Mouse (Mus musculus) embryonic facial prominence, embryonic 12.5 days (tissue): ENCODE data around the gene Hpgd. TPM values are rescaled to one million over a fixed set of nuclear protein-coding genes. Genes with fewer than 3 reads are reported as not detected.
"Not testable (repeated sequence)": the region's sequence is repeated elsewhere in the genome, so short reads cannot be mapped to it uniquely, and the experiment has no call there.

Experiments used
- ATAC-seq: fragments of 200-750 bp; cut with Nextera tagmentation; 2 replicates; pipeline ENCODE4 v1.8.0; 2017; ENCODE audit not compliant: insufficient number of reproducible peaks, insufficient read depth, low FRiP score, low TSS enrichment
- H3K27ac ChIP-seq: fragments of 300-500 bp; sonication (generic); 2 replicates; pipeline ENCODE4 v1.5.1; 2016; ENCODE audit warnings: mild to moderate bottlenecking
- H3K27me3 ChIP-seq: fragments of 300-500 bp; sonication (generic); 2 replicates; pipeline ENCODE4 v1.6.1; 2016; ENCODE audit warnings: mild to moderate bottlenecking, moderate library complexity
- H3K36me3 ChIP-seq: fragments of 300-500 bp; sonication (generic); 2 replicates; pipeline ENCODE4 v1.6.1; 2016; ENCODE audit warnings: mild to moderate bottlenecking
- H3K4me1 ChIP-seq: fragments of 300-500 bp; sonication (generic); 2 replicates; pipeline ENCODE4 v1.6.1; 2016
- H3K4me2 ChIP-seq: fragments of 300-500 bp; sonication (generic); replicated peaks from 2 replicates; pipeline ENCODE4 v1.6.1; 2016; ENCODE audit warnings: mild to moderate bottlenecking, moderate library complexity
- H3K4me3 ChIP-seq: fragments of 300-500 bp; sonication (generic); 2 replicates; pipeline ENCODE4 v1.5.1; 2016; ENCODE audit warnings: mild to moderate bottlenecking
- H3K9ac ChIP-seq: fragments of 300-500 bp; sonication (generic); 2 replicates; pipeline ENCODE4 v1.6.1; 2016; ENCODE audit warnings: mild to moderate bottlenecking, moderate library complexity
- H3K9me3 ChIP-seq: fragments of 300-500 bp; sonication (generic); 2 replicates; pipeline ENCODE4 v1.6.1; 2016; ENCODE audit warnings: mild to moderate bottlenecking, moderate library complexity
- WGBS: fragments of 180-500 bp; shearing (Covaris S2); methylation state at CpG from one replicate; pipeline ENCODE4 v1.1.7; 2016; 5-methylcytosine and 5-hydroxymethylcytosine counted together
- polyA plus RNA-seq: library from polyadenylated mRNA; unstranded; fragments of >200 nt; fragmentation: Nextera tagmentation; extraction: Ambion mirVana; gene quantifications from 2 replicates; pipeline ENCODE4 v1.2.1, GENCODE M21; 2016

The Hpgd gene
- 46.1 and 57.6 TPM in 2 replicates for polyA plus RNA-seq

DNA sequence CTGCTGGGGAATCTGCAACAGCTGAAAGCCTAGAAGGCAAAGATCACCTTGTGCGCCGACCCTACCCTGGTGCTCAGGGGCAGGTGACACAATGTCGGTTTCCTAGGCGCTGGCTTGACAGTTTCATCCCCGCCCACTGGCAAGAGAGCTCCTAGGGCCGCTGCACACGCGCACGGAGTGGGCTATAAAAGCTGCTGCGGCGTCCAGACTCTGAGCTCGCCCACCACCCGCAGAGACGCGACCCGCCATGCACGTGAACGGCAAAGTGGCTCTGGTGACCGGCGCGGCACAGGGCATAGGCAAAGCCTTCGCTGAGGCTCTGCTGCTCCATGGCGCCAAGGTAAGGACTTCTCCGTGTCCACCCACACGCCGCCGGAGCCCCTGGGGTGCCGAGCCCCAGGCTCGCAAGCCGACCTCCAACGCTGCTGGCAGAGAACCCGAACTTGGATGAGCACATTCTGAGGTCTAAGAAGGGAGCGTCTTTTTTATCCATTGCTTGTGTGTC, at the start of gene Hpgd:
Gene Hpgd (plus strand): TSS at position 213 of the 505 bp plus-strand sequence.
- peak within 1 kb of the TSS; percentile 54 for H3K4me3 ChIP-seq
- under 1% methylated on average over 33 of the region's 33 CpGs for WGBS
- no peaks in the 10 kb centered on the region for H3K9me3 ChIP-seq
- 0 out of 2 replicates have a peak, but pooled peaks cover 3% of the 10 kb centered on the region for H3K27me3 ChIP-seq
- ATAC-seq, result peak; percentile 80; the same call in 1 of the 2 replicates
- peak within 1 kb of the TSS; percentile 83 for H3K4me2 ChIP-seq
- no peaks in the 10 kb centered on the region for H3K36me3 ChIP-seq
- H3K9ac ChIP-seq, result peak within 1 kb of the TSS; percentile 64
- no peak within 1 kb of the TSS for H3K27ac ChIP-seq
- 0 out of 2 replicates have a peak, but pooled peaks cover 3% of the 10 kb centered on the region for H3K4me1 ChIP-seq

DNA sequence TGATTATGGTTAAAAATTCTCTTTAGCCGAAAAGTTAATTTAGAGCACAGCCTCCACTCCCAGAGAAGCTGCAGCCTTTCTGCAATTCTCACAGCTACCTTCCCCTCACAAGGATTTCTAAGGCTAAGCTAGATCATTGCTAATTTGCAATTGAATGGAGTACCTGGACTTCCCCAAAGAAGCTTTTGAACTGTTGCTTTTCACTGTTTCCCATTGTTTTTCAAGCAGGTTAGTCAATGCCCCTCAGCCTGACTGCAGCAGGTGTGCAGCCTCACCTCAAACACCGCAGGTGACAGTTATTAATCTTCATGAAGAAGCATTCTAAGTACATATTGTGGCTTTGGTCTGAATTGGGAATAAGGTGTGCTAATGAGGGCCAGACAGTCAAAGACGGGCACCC, 42.7 kb upstream of the Hpgd start:
- not testable (repeated sequence) for H3K4me2 ChIP-seq, H3K4me1 ChIP-seq, H3K27ac ChIP-seq, ATAC-seq, H3K4me3 ChIP-seq, H3K9me3 ChIP-seq, H3K27me3 ChIP-seq, H3K9ac ChIP-seq, H3K36me3 ChIP-seq
- 66% methylated on average over 3 of the region's 3 CpGs for WGBS

DNA sequence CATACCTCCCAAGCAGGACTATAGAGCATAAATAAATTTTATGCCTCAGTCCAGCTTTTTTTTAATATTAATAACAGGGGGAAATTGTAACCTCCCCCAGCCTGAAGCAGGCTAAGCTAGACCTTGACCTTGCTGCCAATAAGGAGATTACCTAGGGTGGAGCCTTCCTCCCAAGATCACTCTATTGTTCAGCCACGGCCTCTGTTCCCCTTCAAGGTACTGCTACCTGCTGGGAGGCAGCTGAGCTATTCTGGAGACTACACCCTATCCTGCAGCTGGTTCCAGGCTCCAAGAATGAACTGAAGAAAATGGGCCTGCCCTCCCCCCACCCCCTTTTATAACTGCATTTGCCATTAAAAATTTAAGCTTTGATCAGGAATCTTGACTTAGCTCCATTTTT, 42.1 kb upstream of the Hpgd start:
- WGBS, result 53% methylated on average over 1 of the region's 1 CpGs
- no peak for ATAC-seq
- Histone ChIP-seq H3K27ac (no peak overlapping the region), H3K4me2 (no peak overlapping the region), H3K4me3 (no peak overlapping the region), H3K9me3 (no peaks in the 10 kb centered on the region), H3K9ac (no peak overlapping the region), H3K4me1 (no peaks in the 10 kb centered on the region), H3K27me3 (no peaks in the 10 kb centered on the region), H3K36me3 (no peaks in the 10 kb centered on the region)

GRCm38 (mm10) chr8:56261190-56261589, 33.2 kb upstream of the Hpgd start:
- no peak for ATAC-seq
- WGBS, result 72% methylated on average over 1 of the region's 1 CpGs

DNA sequence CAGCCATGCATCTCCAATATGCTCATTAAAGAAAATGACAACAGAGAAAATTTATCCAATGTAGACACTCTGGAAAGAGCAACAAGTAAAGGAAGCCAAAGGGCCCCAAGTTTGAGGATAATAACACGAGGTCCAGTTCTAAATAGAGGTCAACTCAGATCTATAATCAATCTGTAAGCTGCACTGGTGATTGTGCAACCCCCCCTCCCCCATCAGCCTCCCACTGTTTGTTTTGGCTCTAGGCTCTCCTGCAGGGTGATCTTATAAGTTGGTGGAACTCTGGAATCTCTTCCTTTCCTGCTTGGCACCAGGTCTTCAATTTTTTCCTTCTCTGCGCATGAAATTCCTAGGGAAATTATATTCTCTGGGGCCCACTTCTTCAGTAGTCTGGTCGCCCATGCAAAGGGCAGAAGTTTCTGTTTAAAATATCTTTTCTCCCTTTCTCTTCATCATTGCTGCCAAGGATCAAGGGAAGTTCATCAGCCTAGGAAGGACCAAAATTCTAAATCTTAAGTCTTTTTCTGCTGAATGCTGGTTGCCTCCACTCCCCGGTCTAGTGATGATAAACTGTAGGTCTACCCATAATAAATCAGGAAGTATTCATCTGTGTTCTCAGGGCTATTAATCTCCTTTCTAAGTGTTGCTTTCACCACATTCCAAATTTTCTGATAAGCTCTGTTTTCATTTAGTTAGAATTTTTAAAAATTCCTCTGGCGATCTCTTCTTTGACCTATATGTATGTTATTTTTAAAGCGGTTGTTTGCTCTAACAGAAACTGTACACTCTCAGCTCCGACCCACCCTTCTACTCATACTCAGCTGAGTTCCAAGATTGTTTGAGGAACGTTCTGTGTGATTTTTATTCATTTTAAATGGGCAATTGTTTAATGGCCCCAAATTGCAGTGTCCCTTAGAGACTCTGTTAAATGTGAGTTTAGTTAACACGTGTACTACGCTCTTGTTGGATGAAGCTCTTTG, 24.4 kb upstream of the Hpgd start:
- no peak overlapping the region for H3K9ac ChIP-seq
- no peak for ATAC-seq
- H3K9me3 ChIP-seq, result no peaks in the 10 kb centered on the region
- H3K27ac ChIP-seq, result no peak overlapping the region
- no peak overlapping the region for H3K4me2 ChIP-seq
- H3K36me3 ChIP-seq, result no peaks in the 10 kb centered on the region
- 55% methylated on average over 10 of the region's 10 CpGs for WGBS
- no peak overlapping the region for H3K4me3 ChIP-seq
- H3K27me3 ChIP-seq, result no peaks in the 10 kb centered on the region
- no peaks in the 10 kb centered on the region for H3K4me1 ChIP-seq

More at GRCm38 (mm10) chr8:56261190-56261589, 33.2 kb upstream of the Hpgd start:
- Histone ChIP-seq H3K4me1 (no peaks in the 10 kb centered on the region), H3K4me3 (no peak overlapping the region), H3K9ac (no peak overlapping the region), H3K4me2 (no peak overlapping the region), H3K27me3 (no peaks in the 10 kb centered on the region), H3K9me3 (no peaks in the 10 kb centered on the region), H3K27ac (no peak overlapping the region), H3K36me3 (no peaks in the 10 kb centered on the region)

DNA sequence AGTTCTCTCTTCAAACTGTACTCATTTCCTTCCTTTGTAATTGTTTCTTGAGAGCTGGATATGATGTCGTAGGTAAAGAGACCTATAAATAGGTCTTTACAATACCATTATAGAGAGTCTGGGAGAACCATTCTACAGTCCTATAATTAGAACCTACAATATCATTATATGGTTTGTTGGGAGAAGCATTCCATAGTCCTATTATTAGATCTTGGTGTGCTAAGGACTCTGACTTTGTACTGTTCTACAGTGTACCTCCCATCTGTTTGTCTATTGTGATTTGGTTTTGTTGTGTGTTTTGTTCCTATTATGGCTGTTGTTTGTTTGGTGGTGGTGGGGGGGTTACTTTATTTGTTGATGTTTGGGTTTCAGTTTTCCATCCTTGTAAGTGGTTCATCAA, 21.5 kb upstream of the Hpgd start:
- Histone ChIP-seq H3K4me2 (no peak overlapping the region), H3K27me3 (no peaks in the 10 kb centered on the region), H3K36me3 (no peaks in the 10 kb centered on the region), H3K9ac (no peak overlapping the region), H3K27ac (no peak overlapping the region), H3K4me1 (no peaks in the 10 kb centered on the region), H3K9me3 (no peaks in the 10 kb centered on the region), H3K4me3 (no peak overlapping the region)
- ATAC-seq, result no peak
- WGBS, result 59% methylated on average over 1 of the region's 1 CpGs

GRCm38 (mm10) chr8:56275316-56275715, 19.1 kb upstream of the Hpgd start:
- no peak overlapping the region for H3K9ac ChIP-seq
- no peak overlapping the region for H3K4me3 ChIP-seq
- H3K27me3 ChIP-seq, result no peaks in the 10 kb centered on the region
- no peak for ATAC-seq
- H3K36me3 ChIP-seq, result no peaks in the 10 kb centered on the region
- H3K4me2 ChIP-seq, result no peak overlapping the region
- H3K27ac ChIP-seq, result no peak overlapping the region
- no peaks in the 10 kb centered on the region for H3K4me1 ChIP-seq
- H3K9me3 ChIP-seq, result no peaks in the 10 kb centered on the region

DNA sequence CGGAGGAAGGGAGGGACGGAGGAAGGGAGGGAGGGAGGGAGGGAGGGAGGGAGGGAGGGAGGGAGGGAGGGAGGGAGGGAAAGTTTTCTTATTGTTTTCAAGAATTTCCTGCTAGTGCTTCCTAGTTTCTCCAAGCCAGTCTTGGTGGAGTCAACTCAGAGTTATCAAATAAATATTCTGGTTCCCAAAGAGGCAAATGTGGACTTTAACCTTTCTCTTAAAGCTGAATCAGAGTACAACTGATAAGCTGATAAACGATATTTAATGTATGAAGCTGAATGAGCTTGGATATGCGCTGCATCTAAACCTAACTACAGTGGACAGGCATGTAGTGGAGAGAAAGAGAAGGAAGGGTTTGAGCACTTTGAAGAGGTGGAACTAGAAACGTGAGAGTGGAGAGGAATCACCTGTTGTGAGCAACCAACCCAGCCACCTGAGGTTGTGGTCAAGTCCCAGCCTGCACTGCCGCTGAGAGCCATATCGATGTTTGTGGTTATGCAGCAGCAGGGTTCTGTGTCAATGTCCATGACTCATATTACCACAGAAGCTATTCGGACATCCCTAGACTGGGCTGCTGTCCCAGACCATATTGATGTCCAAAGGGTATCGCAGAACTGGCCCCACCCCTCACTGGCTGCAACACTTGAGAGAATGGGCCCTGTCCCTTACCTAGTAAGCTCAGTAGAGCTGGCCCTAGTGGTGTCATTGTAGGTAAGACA, 16.4 kb upstream of the Hpgd start:
- H3K4me1 ChIP-seq, result no peaks in the 10 kb centered on the region
- no peak overlapping the region for H3K27ac ChIP-seq
- no peak for ATAC-seq
- no peaks in the 10 kb centered on the region for H3K36me3 ChIP-seq
- H3K4me2 ChIP-seq, result no peak overlapping the region
- 87% methylated on average over 7 of the region's 9 CpGs for WGBS
- H3K4me3 ChIP-seq, result no peak overlapping the region
- H3K9me3 ChIP-seq, result no peaks in the 10 kb centered on the region
- no peak overlapping the region for H3K9ac ChIP-seq
- H3K27me3 ChIP-seq, result no peaks in the 10 kb centered on the region

- 67% methylated on average over 2 of the region's 2 CpGs for WGBS
- Histone ChIP-seq H3K4me3 (no peak overlapping the region), H3K36me3 (no peaks in the 10 kb centered on the region), H3K9ac (no peak overlapping the region), H3K27ac (no peak overlapping the region), H3K4me2 (no peak overlapping the region), H3K27me3 (no peaks in the 10 kb centered on the region), H3K9me3 (no peaks in the 10 kb centered on the region), H3K4me1 (no peaks in the 10 kb centered on the region)
- no peak for ATAC-seq
Measured at GRCm38 (mm10) chr8:56278545-56279063, 15.8 kb upstream of the Hpgd start.

- Histone ChIP-seq H3K4me1 (peaks cover 11% of the 10 kb centered on the region; the same call in 1 of the 2 replicates), H3K4me2 (no peak overlapping the region), H3K9ac (no peak overlapping the region), H3K9me3 (no peaks in the 10 kb centered on the region), H3K4me3 (no peak overlapping the region), H3K36me3 (no peaks in the 10 kb centered on the region), H3K27ac (no peak overlapping the region), H3K27me3 (no peaks in the 10 kb centered on the region)
- 85% methylated on average over 1 of the region's 1 CpGs for WGBS
- no peak for ATAC-seq
Measured at GRCm38 (mm10) chr8:56283936-56284335, 10.4 kb upstream of the Hpgd start.

DNA sequence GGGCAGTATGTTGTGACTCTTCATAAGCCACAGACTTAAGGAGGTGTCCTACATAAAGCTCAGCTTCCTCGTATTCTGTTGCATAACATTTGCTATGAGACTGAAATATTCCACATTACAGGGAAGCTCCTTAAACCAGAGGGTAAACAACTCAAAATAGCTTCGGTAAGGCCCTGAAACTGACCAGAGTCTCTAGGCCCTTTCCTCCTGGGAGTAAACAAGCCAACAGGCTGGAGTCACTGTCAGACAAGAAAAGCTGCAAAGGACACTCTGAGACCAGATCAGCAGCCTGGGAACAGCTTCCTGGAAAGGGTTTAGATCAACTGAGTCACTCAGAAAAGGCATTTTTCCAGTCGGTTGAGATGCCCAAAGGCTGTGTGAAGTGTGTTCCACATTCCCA, 9.4 kb upstream of the Hpgd start:
- Histone ChIP-seq H3K9me3 (no peaks in the 10 kb centered on the region), H3K36me3 (no peaks in the 10 kb centered on the region), H3K4me3 (no peak overlapping the region), H3K9ac (no peak overlapping the region), H3K27me3 (no peaks in the 10 kb centered on the region), H3K4me2 (no peak overlapping the region), H3K27ac (no peak overlapping the region), H3K4me1 (peaks cover 11% of the 10 kb centered on the region; the same call in 1 of the 2 replicates)
- no peak for ATAC-seq
- 19% methylated on average over 3 of the region's 3 CpGs for WGBS
